Mouse (Mus musculus): ENCODE data around the gene Nme3.

The Nme3 gene

GRCm38 (mm10) chr17:24896241-24896992 is at the start of gene Nme3:
Gene Nme3, plus strand, starts transcription at chr17:24896500.
- DNase-seq = peak; percentile 61 to 75

GRCm38 (mm10) chr17:24847386-24847785 is 48.9 kb upstream of the Nme3 start:
- no peak for DNase-seq

GRCm38 (mm10) chr17:24848600-24849031 is 47.7 kb upstream of the Nme3 start:
- DNase-seq = no peak

- no peak for DNase-seq
These were observed 46.6 kb upstream of the Nme3 start for GRCm38 (mm10) chr17:24849733-24850064.

- DNase-seq = peak; percentile 86 to 90
These were observed 46.1 kb upstream of the Nme3 start, which contains the start of gene Fahd1 for GRCm38 (mm10) chr17:24850065-24850772. Gene Fahd1, minus strand, starts transcription at chr17:24850364.

GRCm38 (mm10) chr17:24850773-24851127 is 45.5 kb upstream of the Nme3 start:
- DNase-seq = no peak

- no peak for DNase-seq
These were observed 44.7 kb upstream of the Nme3 start for GRCm38 (mm10) chr17:24851381-24852125.

GRCm38 (mm10) chr17:24855838-24856464 is 40.3 kb upstream of the Nme3 start:
- DNase-seq = no peak

GRCm38 (mm10) chr17:24856589-24856988 is 39.7 kb upstream of the Nme3 start:
- no peak for DNase-seq

GRCm38 (mm10) chr17:24857831-24858470 is 38.3 kb upstream of the Nme3 start:
- DNase-seq = no peak

GRCm38 (mm10) chr17:24858967-24859366 is 37.3 kb upstream of the Nme3 start:
- no peak for DNase-seq

- DNase-seq = no peak
These were observed 36.2 kb upstream of the Nme3 start for GRCm38 (mm10) chr17:24860076-24860475.

GRCm38 (mm10) chr17:24861785-24862184 is 34.5 kb upstream of the Nme3 start:
- no peak for DNase-seq

- no peak for DNase-seq
These were observed 30.5 kb upstream of the Nme3 start, which contains the start of gene Igfals for GRCm38 (mm10) chr17:24865776-24866175. Gene Igfals, plus strand, starts transcription at chr17:24865997.

GRCm38 (mm10) chr17:24867914-24868313 is 28.4 kb upstream of the Nme3 start:
- DNase-seq = no peak

- DNase-seq = no peak
These were observed 22.4 kb upstream of the Nme3 start for GRCm38 (mm10) chr17:24873695-24874404.

GRCm38 (mm10) chr17:24874405-24874745 is 21.9 kb upstream of the Nme3 start:
- no peak for DNase-seq

- DNase-seq = no peak
These were observed 21.3 kb upstream of the Nme3 start for GRCm38 (mm10) chr17:24874989-24875388.

- DNase-seq = no peak
These were observed 18.8 kb upstream of the Nme3 start for GRCm38 (mm10) chr17:24877336-24878116.

- DNase-seq = no peak
These were observed 18.2 kb upstream of the Nme3 start for GRCm38 (mm10) chr17:24878117-24878397.

GRCm38 (mm10) chr17:24878531-24878930 is 17.8 kb upstream of the Nme3 start:
- DNase-seq = no peak
